Mouse (Mus musculus) splenic B cell, adult 2 months (primary cell): Measurements from ENCODE around the gene Arhgap15.

Experiments
- DNase-seq: peaks from one replicate; pipeline ENCODE4 v3.0.0-alpha.2; 2011; ENCODE audit warnings: low read depth, low spot score
- H3K27me3 ChIP-seq: 2 replicates; pipeline ENCODE4 v1.6.1; 2012; ENCODE audit warnings: mild to moderate bottlenecking, low read length, moderate library complexity, mixed read lengths; ENCODE audit not compliant: control insufficient read depth, poor library complexity, insufficient read depth, severe bottlenecking
- H3K36me3 ChIP-seq: 2 replicates; pipeline ENCODE4 v1.6.1; 2012; ENCODE audit warnings: mild to moderate bottlenecking, low read length, moderate library complexity, mixed read lengths; ENCODE audit not compliant: control insufficient read depth, poor library complexity, insufficient read depth, severe bottlenecking

Arhgap15 gene

DNA sequence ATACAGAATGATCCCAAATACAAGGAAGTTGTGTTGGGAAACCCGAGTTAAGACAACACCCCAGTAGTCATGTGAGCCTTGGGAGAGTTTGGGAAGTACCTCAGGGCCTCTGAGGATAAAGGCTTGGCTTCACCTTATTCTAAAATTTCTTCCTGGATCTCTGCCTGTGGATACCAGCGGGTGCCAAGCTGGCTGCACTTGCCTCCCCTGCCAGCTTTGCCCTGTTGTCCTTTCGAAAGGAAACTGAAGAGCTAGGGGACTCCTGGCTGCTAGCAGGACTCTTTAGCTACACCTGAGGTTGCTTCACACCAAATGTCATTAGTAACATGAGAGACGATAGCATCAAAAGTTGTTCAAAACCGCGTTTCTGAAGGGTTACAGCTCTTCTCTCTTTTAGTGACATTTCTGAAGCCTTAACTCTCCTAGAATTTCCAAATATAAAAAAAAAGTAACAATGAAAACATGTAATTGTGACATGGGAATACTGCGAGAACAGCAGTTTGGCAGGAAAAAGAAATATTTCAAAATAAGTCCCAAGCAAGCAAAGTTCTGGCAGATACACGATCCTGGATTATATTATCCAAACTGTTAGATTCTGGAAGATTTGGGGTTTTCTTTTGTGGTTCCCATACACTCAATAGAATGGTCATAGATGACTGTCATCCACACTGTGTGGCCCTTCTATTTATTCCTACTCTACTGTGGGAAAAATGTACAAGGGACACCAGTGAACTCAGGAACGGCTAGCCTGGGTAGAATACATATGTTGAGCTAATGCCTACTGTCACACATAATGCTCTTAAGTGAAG is 364.6 kb downstream of the Arhgap15 start:
- DNase-seq, result no peak
- Histone ChIP-seq H3K36me3 (peaks cover 2% of the 10 kb centered on the region; the same call in 1 of the 2 replicates), H3K27me3 (no peaks in the 10 kb centered on the region)

DNA sequence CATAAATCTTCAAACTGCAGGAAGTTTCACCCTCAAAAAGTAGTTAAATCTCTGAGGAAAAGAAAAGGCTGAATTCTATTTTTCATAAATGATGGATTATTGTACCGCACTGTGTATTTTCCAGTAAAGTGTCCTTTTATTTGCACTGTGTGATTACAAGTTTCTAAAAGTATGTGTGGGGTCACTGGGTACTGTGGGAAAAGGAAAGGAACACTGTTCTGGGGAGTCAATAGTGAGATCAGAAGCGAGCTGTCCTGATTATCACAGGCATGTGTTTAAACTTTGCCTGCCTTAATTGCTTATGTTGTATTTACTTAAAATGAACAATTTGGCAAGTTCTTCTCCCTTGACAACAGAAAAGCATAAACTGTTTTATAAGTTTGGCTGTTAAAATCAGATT is 365.7 kb downstream of the Arhgap15 start:
- Histone ChIP-seq H3K36me3 (peaks cover 2% of the 10 kb centered on the region; the same call in 1 of the 2 replicates), H3K27me3 (no peaks in the 10 kb centered on the region)
- DNase-seq, result no peak

DNA sequence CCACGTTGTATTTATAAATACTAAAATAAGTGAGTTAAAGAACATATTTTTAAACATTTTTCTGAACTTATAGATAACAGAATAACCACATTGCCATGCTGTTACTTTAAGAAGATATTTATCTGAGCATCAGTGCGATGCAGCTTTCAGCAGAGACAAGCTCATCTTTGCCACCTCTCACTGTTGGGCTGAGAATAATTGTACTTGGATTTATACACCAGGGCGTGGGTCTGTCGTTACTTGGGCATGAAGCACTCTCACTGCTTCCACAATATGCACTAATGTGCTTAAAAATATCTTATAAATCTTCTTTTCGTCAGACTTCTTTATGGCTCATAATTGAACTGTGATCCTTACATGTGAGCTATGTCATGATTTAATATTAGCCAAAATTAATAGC is 372.5 kb downstream of the Arhgap15 start:
- no peaks in the 10 kb centered on the region for H3K27me3 ChIP-seq
- no peak for DNase-seq
- H3K36me3 ChIP-seq, result peaks cover 3% of the 10 kb centered on the region; the same call in 1 of the 2 replicates

DNA sequence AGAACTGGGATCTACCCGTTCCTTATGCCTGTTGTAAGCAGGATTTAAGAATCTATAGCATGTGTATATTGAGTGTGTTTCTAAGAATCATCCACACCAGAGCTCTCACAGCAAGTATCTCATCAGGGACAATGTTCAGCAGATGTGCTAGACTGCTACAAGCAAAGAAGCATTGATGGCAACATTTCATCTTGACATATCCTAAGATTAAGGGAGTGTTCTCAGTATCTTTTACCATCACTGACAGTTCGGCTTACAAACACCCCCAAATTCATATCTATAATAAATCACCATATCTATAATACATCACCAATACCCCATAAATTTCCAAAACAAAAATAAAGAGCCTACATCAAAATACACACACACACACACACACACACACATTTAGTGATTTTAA is 374.6 kb downstream of the Arhgap15 start:
- 0 out of 2 replicates have a peak, but pooled peaks cover 1% of the 10 kb centered on the region for H3K36me3 ChIP-seq
- no peaks in the 10 kb centered on the region for H3K27me3 ChIP-seq
- DNase-seq, result no peak

GRCm38 (mm10) chr2:44124093-44124492 is 375.5 kb downstream of the Arhgap15 start:
- Histone ChIP-seq H3K27me3 (no peaks in the 10 kb centered on the region), H3K36me3 (0 out of 2 replicates have a peak, but pooled peaks cover 1% of the 10 kb centered on the region)
- no peak for DNase-seq

- Histone ChIP-seq H3K36me3 (0 out of 2 replicates have a peak, but pooled peaks cover 1% of the 10 kb centered on the region), H3K27me3 (no peaks in the 10 kb centered on the region)
- DNase-seq, result no peak
Observed at GRCm38 (mm10) chr2:44124683-44125082, 376.1 kb downstream of the Arhgap15 start.

- no peaks in the 10 kb centered on the region for H3K27me3 ChIP-seq
- DNase-seq, result no peak
- H3K36me3 ChIP-seq, result 0 out of 2 replicates have a peak, but pooled peaks cover 1% of the 10 kb centered on the region
Observed at GRCm38 (mm10) chr2:44126044-44126695, 377.5 kb downstream of the Arhgap15 start.

- Histone ChIP-seq H3K27me3 (no peaks in the 10 kb centered on the region), H3K36me3 (0 out of 2 replicates have a peak, but pooled peaks cover 3% of the 10 kb centered on the region)
- DNase-seq, result no peak
Observed at GRCm38 (mm10) chr2:44129533-44129932, 380.9 kb downstream of the Arhgap15 start.

DNA sequence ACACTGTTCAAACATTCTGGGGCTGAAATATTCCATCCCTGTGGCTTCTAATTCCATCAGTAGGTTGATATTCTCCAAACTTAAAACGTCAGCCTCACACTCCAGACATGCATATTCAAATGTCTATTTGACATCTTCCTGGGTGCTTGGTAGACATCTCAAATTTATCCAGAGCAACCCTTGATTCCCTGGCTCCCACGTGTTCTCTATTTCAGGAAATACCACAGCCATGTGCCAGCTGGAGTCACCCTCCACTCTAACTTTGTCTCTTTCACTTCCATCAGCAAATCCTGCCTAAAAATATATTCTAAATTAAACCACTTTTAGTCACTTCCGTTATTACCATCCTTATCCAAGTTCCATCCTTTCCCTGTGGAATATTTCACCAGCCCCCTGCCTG is 382.6 kb downstream of the Arhgap15 start:
- DNase-seq, result no peak
- H3K27me3 ChIP-seq, result no peaks in the 10 kb centered on the region
- H3K36me3 ChIP-seq, result 0 out of 2 replicates have a peak, but pooled peaks cover 3% of the 10 kb centered on the region

GRCm38 (mm10) chr2:44134796-44135195 is 386.2 kb downstream of the Arhgap15 start:
- DNase-seq, result no peak
- Histone ChIP-seq H3K36me3 (peaks cover 6% of the 10 kb centered on the region; the same call in 1 of the 2 replicates), H3K27me3 (no peaks in the 10 kb centered on the region)

DNA sequence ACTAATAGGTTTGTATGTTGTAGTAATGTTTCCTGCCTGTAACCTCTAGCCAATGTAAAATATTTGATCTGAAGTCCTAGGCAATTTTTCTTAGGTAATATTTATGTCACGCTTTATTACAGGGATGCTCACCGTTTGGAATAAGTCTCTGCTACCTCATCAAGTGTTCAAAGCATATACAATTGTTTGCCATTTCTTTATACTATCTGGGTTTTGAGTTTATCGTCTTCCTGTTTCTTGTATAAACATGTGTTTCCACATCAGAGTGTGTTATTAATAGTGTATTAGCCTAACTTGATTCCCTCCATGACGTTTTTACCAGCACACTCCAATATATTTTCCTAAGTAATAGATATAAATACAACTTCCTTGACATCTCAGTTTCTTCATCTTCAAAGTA is 391.8 kb downstream of the Arhgap15 start:
- H3K36me3 ChIP-seq, result peaks cover 4% of the 10 kb centered on the region; the same call in 1 of the 2 replicates
- no peaks in the 10 kb centered on the region for H3K27me3 ChIP-seq
- DNase-seq, result no peak

DNA sequence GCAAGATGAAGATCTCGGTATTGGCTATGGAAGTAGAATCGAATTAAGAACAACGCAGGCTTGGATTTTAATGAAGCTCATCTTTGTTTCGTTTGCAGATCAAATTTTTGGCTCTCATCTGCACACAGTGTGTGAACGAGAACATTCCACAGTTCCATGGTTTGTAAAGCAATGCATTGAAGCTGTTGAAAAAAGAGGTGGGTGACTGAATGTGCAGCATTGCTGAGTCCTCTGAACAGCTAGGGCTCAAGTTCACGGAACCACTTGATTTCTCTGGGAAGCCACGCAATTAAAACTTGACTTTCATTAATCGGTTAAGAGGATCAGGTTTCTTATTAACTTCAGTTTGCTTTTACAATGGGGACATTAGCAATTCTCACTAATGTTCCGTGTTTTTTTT is 393.5 kb downstream of the Arhgap15 start:
- Histone ChIP-seq H3K36me3 (peaks cover 4% of the 10 kb centered on the region; the same call in 1 of the 2 replicates), H3K27me3 (no peaks in the 10 kb centered on the region)
- no peak for DNase-seq

GRCm38 (mm10) chr2:44142611-44143010 is 394.0 kb downstream of the Arhgap15 start:
- Histone ChIP-seq H3K36me3 (peaks cover 4% of the 10 kb centered on the region; the same call in 1 of the 2 replicates), H3K27me3 (no peaks in the 10 kb centered on the region)
- no peak for DNase-seq

- H3K27me3 ChIP-seq, result no peaks in the 10 kb centered on the region
- no peak for DNase-seq
- 0 out of 2 replicates have a peak, but pooled peaks cover 1% of the 10 kb centered on the region for H3K36me3 ChIP-seq
Observed at GRCm38 (mm10) chr2:44146124-44146981, 397.7 kb downstream of the Arhgap15 start.
